Mouse (Mus musculus): ENCODE measurements around the gene Rnh1.

DNA sequence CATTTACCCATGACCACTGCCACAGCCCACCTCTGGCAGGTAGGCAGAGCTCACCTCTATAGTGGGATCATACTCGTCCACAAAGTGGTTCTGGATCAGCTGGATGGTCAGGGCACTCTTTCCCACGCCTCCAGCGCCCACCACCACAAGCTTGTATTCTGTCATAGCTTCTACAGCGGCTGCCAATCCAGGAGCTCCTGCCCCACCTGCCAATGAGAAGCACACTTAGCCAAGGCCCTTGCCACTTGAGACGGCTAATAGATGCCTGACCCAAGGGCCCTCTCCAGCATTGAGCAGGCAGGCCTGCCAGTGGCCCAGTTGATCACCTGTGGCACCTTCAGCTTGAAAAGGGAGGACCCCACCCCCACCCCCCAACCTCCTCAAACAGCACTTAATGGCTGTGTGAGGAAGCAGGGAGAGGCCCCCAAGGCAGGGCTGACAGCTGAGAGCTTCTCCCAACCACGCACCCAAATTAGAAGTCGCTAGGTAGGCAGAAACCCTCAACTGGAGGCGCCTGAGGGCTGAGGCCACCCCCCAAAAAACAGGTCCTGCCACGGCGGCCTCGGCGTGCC is 20.2 kb upstream of the Rnh1 start:
- no peak for TF ChIP-seq CTCF (IDR thresholded peaks at IDR 0.05; ENCODE audit: borderline replicate concordance, control insufficient read depth, extremely low read depth, insufficient read depth, low read length, poor library complexity)
- no peak for TF ChIP-seq POLR2A (IDR thresholded peaks at IDR 0.05; ENCODE audit: control insufficient read depth, extremely low read depth, insufficient read depth, low read length, poor library complexity)

Measured in thymus, adult 2 months (tissue).